25 mouse cellular contexts compared by ENCODE assay signal in the genomic region with DNA sequence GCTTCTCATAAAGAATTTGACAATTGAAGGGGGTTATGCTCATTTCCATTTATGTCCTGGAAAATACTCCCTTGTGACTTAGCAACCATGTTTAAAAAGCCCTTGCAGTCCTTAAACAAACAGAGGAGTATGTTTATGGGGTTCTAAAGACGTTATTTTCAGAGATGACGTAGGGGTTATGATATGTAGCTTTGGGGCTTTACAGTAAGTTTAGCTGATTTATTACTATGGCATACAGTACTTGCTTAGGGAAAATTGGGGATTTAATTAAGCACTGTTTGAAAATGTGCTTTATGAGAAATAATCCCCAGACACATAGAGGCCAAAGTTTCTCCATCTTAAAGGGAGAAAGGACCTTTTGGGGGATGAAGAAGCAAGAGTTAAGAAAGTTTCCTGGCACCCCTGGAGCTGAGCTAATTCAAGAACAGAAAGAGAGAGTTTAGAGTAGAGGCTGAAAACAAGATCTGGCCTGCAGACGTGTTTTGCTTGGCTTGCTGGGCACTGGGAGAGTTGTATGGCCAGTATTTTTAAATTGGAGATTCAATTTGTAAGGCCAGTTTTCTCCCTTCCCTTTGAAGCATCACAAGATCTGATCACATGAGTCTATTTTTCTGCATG.
DNase-seq lines count a peak whose midpoint lies in the region; ATAC-seq lines count a peak whose summit lies in the region.
"Had no signal": no experiment of that assay in that cellular context is flagged by ENCODE, and none has a peak within 500 bp of the region (broad histone marks: within the 10 kb centered on the region; RNA-seq: fewer than 3 reads in every experiment).

No protein-coding gene starts in this region.

- no peaks in the 10 kb centered on the region for H3K4me1 ChIP-seq in heart, embryonic 12.5 days (replicated peaks)
- H3K4me1 ChIP-seq in limb, embryonic 15.5 days, result peaks cover 12% of the 10 kb centered on the region
- H3K4me1 ChIP-seq in midbrain, embryonic 16.5 days (ENCODE audit: control insufficient read depth, insufficient read depth, low read length), result 0 out of 2 replicates have a peak, but pooled peaks cover 2% of the 10 kb centered on the region
- H3K4me1 ChIP-seq in neural tube, embryonic 15.5 days, result peaks cover 6% of the 10 kb centered on the region; the same call in 1 of the 2 replicates
- H3K4me1 ChIP-seq: embryonic facial prominence, embryonic 12.5 days; forebrain, embryonic 13.5 days; liver, embryonic 15.5 days had no signal

- no peak overlapping the region for H3K4me2 ChIP-seq in heart, embryonic 12.5 days
- no peak overlapping the region for H3K4me2 ChIP-seq in limb, embryonic 15.5 days
- H3K4me2 ChIP-seq in midbrain, embryonic 16.5 days (ENCODE audit: low read length), result no peak overlapping the region
- no peak overlapping the region for H3K4me2 ChIP-seq in neural tube, embryonic 15.5 days
- H3K4me2 ChIP-seq: embryonic facial prominence, embryonic 12.5 days; forebrain, embryonic 13.5 days; limb, embryonic 12.5 days; liver, embryonic 15.5 days; midbrain, embryonic 11.5 days had no signal

- no peak overlapping the region for H3K9ac ChIP-seq in heart, embryonic 12.5 days
- no peak overlapping the region for H3K9ac ChIP-seq in limb, embryonic 15.5 days
- no peak overlapping the region for H3K9ac ChIP-seq in midbrain, embryonic 16.5 days (ENCODE audit: low read depth, low read length)
- no peak overlapping the region for H3K9ac ChIP-seq in neural tube, embryonic 15.5 days (replicated peaks)
- H3K9ac ChIP-seq: embryonic facial prominence, embryonic 12.5 days; forebrain, embryonic 13.5 days; limb, embryonic 12.5 days; liver, embryonic 15.5 days had no signal

- peak; percentile 6 for DNase-seq in heart, postnatal 4 days
- DNase-seq in lung, postnatal 10 days, result peak; percentile 8
- no peak for DNase-seq in lung, adult 18-20 months
- DNase-seq: adrenal gland, adult 8-10 months; cerebellum, adult 18-20 months; cerebellum, postnatal 25 days; kidney, adult 8-10 months; kidney, postnatal 25 days; layer of hippocampus, postnatal 36 days; right cerebral cortex, postnatal 14 days; thymus, adult 18-20 months; thymus, postnatal 4 days had no signal

- peaks cover 7% of the 10 kb centered on the region for H3K27me3 ChIP-seq in heart, embryonic 12.5 days (replicated peaks)
- H3K27me3 ChIP-seq in limb, embryonic 15.5 days, result no peaks in the 10 kb centered on the region
- no peaks in the 10 kb centered on the region for H3K27me3 ChIP-seq in midbrain, embryonic 16.5 days (ENCODE audit: control insufficient read depth, insufficient read depth, low read depth, low read length)
- no peaks in the 10 kb centered on the region for H3K27me3 ChIP-seq in neural tube, embryonic 15.5 days (replicated peaks)
- H3K27me3 ChIP-seq: embryonic facial prominence, embryonic 12.5 days; forebrain, embryonic 13.5 days; liver, embryonic 15.5 days had no signal

- H3K27ac ChIP-seq in heart, embryonic 12.5 days (ENCODE audit: poor library complexity, severe bottlenecking), result no peak overlapping the region
- peak overlapping the region; percentile 47 for H3K27ac ChIP-seq in limb, embryonic 15.5 days
- no peak overlapping the region for H3K27ac ChIP-seq in midbrain, embryonic 16.5 days (ENCODE audit: low read length)
- no peak overlapping the region for H3K27ac ChIP-seq in neural tube, embryonic 15.5 days (replicated peaks)
- H3K27ac ChIP-seq: embryonic facial prominence, embryonic 12.5 days; forebrain, embryonic 13.5 days; hindbrain, postnatal 0 days; limb, embryonic 12.5 days; liver, embryonic 15.5 days had no signal

- no peaks in the 10 kb centered on the region for H3K36me3 ChIP-seq in heart, embryonic 12.5 days
- no peaks in the 10 kb centered on the region for H3K36me3 ChIP-seq in limb, embryonic 15.5 days
- H3K36me3 ChIP-seq in midbrain, embryonic 16.5 days (ENCODE audit: control insufficient read depth, insufficient read depth, low read length), result no peaks in the 10 kb centered on the region
- H3K36me3 ChIP-seq in neural tube, embryonic 15.5 days, result no peaks in the 10 kb centered on the region
- H3K36me3 ChIP-seq: embryonic facial prominence, embryonic 12.5 days; limb, embryonic 12.5 days; liver, embryonic 15.5 days had no signal

- H3K9me3 ChIP-seq in heart, embryonic 12.5 days (replicated peaks), result no peaks in the 10 kb centered on the region
- no peaks in the 10 kb centered on the region for H3K9me3 ChIP-seq in limb, embryonic 15.5 days
- no peaks in the 10 kb centered on the region for H3K9me3 ChIP-seq in midbrain, embryonic 16.5 days (replicated peaks; ENCODE audit: control insufficient read depth, low read length, poor library complexity, severe bottlenecking)
- H3K9me3 ChIP-seq in neural tube, embryonic 15.5 days (replicated peaks), result no peaks in the 10 kb centered on the region
- H3K9me3 ChIP-seq: embryonic facial prominence, embryonic 12.5 days; forebrain, embryonic 13.5 days; limb, embryonic 12.5 days; liver, embryonic 15.5 days had no signal

- WGBS in heart, embryonic 12.5 days, result 68% methylated on average over 3 of the region's 3 CpGs
- WGBS in limb, embryonic 15.5 days, result 25% methylated on average over 3 of the region's 3 CpGs
- 37% methylated on average over 3 of the region's 3 CpGs for WGBS in midbrain, embryonic 16.5 days
- WGBS in neural tube, embryonic 15.5 days, result 54% methylated on average over 3 of the region's 3 CpGs

- no peak overlapping the region for H3K4me3 ChIP-seq in heart, embryonic 12.5 days
- H3K4me3 ChIP-seq in limb, embryonic 15.5 days, result no peak overlapping the region
- no peak overlapping the region for H3K4me3 ChIP-seq in midbrain, embryonic 16.5 days (ENCODE audit: low read depth, low read length)
- H3K4me3 ChIP-seq in neural tube, embryonic 15.5 days (replicated peaks), result no peak overlapping the region
- H3K4me3 ChIP-seq: embryonic facial prominence, embryonic 12.5 days; erythroblast, embryonic 14.5 days; forebrain, embryonic 13.5 days; limb, embryonic 12.5 days; liver, embryonic 15.5 days had no signal

- no peak for ATAC-seq in heart, embryonic 12.5 days (ENCODE audit: insufficient number of reproducible peaks, low FRiP score)
- peak; percentile 65; the same call in 1 of the 2 replicates for ATAC-seq in limb, embryonic 15.5 days (ENCODE audit: insufficient number of reproducible peaks, low FRiP score, low TSS enrichment, low read depth)
- no peak for ATAC-seq in midbrain, embryonic 16.5 days
- no peak for ATAC-seq in neural tube, embryonic 15.5 days (ENCODE audit: low FRiP score)
- ATAC-seq: activated CD4-positive, CD25-positive, alpha-beta regulatory T cell, adult 4 months; forebrain, embryonic 13.5 days; hindbrain, postnatal 0 days; lung, postnatal 0 days had no signal

Comparison
In these comparisons a context has a peak if more than half of its experiments do, and no peak if none do; other contexts are left out.
1. DNase-seq: peak in heart, postnatal 4 days (single experiment) and lung, postnatal 10 days (single experiment); none in lung, adult 18-20 months (0 of 2).